Mouse (Mus musculus) heart, postnatal 0 days (tissue): ENCODE results near the gene Pdxk.

ENCODE experiments used
- CTCF ChIP-seq: IDR thresholded peaks from 2 replicates; pipeline ENCODE4 v1.5.1; 2016; ENCODE audit warnings: antibody characterized with exemption, control low read depth, low read depth
- EP300 ChIP-seq: IDR thresholded peaks from 2 replicates; pipeline ENCODE4 v1.6.1; 2016; ENCODE audit warnings: antibody characterized with exemption, low read depth

DNA sequence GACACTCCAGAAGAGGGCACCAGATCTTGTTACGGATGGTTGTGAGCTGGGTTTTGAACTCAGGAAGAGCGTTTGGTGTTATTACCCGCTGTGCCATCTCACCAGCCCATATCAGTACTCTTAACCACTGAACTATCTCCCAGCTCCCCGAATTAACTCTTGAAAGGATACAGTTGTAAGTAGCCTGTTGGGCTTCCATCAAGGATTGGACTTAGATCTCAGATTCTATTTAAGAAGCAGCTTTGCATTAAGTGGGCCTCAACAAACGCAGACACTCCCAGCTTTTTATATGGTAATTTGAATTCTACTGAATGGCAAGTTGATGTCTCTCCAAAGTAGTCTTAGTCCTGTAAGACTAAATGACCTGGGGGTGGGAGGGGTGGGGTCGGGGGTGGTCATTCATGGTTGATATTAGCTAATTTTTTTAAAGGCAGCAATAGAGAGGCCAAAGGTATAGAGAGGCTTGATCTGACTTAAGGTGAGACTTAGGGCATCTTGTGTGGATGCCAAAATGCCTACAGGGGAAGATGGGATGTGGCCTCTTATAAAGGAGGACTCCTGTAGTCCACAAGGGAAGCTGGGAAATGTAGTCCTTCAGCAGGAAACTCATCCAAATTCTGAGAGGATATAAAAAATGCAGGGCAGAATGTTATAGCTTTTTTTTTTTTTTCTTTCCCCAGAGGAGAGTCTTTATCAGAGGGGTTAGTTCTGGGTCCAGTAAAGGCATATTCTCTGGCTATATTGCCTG is 38.4 kb upstream of the Pdxk start:
- TF ChIP-seq CTCF (no peak), EP300 (no peak)
